Mouse (Mus musculus) brain, embryonic 14.5 days (tissue): ENCODE results near the gene Eif4g3.

Experiments
- CTCF ChIP-seq: fragments of 200-500 bp; IDR thresholded peaks from 2 replicates; pipeline ENCODE4 v1.5.1; 2012; ENCODE audit warnings: inconsistent platforms, mild to moderate bottlenecking, moderate library complexity, borderline replicate concordance; ENCODE audit not compliant: insufficient read depth, insufficient read length; ENCODE audit errors: extremely low read depth
- POLR2A ChIP-seq: fragments of 200-500 bp; IDR thresholded peaks from 2 replicates; pipeline ENCODE4 v1.6.1; 2012; ENCODE audit warnings: mild to moderate bottlenecking, inconsistent platforms, borderline replicate concordance; ENCODE audit not compliant: poor library complexity, insufficient read depth, insufficient read length, severe bottlenecking; ENCODE audit errors: extremely low read depth

DNA sequence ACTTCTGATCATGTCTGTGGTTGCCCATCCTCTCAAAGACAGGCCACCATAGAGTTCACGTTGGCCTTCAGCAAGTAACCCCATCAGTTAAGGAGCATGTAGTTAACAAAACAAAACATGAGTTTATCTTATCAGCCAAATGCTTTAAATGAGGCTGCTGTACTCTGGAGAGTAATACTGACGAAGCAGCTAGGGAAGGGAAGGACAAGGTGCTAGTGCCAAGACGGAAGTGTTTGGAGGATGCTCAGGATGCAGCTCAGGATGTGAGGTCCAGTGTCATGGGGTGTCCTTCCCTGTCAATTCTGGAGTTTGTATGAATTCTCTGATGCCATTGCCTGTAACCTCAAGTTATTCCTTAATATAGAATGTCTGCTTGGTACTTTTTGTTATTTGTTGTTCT is 75.0 kb downstream of the Eif4g3 start:
- no peak for TF ChIP-seq CTCF
- TF ChIP-seq POLR2A: no peak
